Mouse (Mus musculus) right cerebral cortex, adult 18-20 months (tissue): ENCODE data around the gene Nme7.

Experiments
- DNase-seq: peaks from one replicate; pipeline ENCODE4 v3.0.0; 2022; ENCODE audit warnings: mixed read lengths

The Nme7 gene

GRCm38 (mm10) chr1:164440230-164440629 is 136.3 kb downstream of the Nme7 start:
- no peak for DNase-seq

- DNase-seq = no peak
Observed at GRCm38 (mm10) chr1:164440708-164441407, 136.9 kb downstream of the Nme7 start.

DNA sequence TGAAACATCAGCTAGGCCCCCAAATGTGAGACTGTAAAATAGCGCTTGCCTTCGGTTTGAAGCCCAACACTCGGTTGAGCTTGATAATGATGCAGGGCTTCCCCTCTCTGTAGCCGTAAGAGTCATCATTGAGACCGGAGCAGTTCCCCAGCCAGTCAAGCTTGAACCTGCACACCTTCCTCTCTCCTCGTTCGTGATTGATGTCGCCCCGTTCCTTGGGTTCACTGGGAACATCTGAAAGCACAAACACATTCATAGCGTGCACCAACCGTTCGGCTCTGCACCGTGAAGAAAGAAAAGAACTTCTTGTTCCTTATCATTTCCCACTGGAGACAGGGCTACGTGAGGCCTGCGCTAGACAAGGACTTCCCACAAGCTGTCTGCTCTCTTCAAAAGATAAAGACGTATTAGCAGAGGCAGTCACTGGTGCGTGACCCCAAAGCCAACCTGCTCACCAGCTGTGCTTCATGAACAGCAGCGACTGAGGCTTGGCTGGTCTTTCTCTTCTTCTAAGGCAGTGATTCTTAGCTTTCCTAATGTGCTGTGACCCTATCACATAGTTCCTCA is 137.6 kb downstream of the Nme7 start:
- DNase-seq = no peak

DNA sequence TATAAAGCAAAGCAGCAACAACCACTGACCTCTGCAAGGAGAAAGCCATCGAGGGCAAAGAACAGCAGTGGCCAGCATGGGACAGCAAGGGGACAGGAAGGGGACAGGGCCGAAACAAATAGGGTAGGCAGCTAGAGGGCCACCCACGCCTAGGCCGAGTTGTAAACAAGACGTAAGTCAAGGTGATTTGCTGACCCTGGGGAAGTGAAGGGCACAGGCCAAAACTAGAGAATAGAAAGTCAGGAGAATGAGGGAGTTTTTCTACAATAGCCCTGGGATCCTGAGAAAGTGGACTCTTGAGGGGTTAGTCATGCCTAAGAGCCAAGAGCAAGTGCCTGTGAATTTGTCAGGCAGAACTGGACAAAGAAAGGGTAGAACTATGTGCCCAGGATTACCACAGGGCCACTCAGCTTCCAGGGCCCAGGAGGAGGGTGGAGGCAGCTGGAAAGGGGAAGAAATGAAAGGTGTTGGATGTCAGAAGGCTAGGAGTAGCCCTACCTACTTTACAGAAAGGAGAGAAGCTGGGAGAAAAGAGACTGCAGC is 141.8 kb downstream of the Nme7 start:
- DNase-seq = no peak

- DNase-seq = no peak
Observed at GRCm38 (mm10) chr1:164446535-164446934, 142.6 kb downstream of the Nme7 start.

GRCm38 (mm10) chr1:164447521-164447920 is 143.6 kb downstream of the Nme7 start:
- DNase-seq = no peak

GRCm38 (mm10) chr1:164449626-164450025 is 145.7 kb downstream of the Nme7 start:
- DNase-seq = no peak

DNA sequence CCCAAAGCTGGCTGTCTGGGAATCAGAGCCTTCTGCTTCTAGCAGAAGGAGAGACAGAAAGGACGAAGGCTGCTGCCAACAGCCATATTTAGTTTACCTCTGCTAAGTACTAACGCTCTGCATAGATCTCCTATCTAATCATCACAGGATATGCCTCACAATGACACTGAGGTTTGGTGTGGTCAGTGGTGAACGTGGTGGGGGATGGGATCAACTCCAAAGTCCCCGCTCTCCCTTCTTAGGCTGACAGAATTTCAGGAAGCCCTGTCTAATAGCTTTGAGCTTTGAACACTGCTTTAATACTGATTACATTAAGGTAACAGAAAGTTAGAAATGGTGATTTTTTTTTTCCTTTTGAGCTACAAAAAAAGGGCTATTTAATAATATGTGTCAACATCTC is 146.3 kb downstream of the Nme7 start:
- DNase-seq = no peak

- DNase-seq = no peak
Observed at GRCm38 (mm10) chr1:164450644-164451043, 146.7 kb downstream of the Nme7 start.

DNA sequence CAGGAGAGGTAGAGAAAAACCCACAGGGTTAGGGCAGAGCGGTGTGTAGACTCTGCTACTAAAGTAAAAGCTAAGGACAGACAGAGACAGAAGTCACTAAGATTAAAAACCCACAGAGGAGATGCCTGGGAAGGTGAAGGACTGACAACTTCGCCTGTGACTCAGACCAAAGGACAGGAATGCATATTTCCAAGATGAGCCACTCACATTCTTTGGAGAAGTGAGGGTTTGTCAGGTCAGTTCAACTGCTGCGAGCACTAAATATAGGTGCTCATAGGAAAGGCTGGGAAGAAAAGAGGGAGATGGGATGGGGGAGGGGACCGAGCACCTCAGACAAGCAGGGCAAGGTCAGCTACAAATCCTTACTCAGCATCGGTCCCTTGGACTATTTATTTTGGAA is 147.4 kb downstream of the Nme7 start:
- no peak for DNase-seq

DNA sequence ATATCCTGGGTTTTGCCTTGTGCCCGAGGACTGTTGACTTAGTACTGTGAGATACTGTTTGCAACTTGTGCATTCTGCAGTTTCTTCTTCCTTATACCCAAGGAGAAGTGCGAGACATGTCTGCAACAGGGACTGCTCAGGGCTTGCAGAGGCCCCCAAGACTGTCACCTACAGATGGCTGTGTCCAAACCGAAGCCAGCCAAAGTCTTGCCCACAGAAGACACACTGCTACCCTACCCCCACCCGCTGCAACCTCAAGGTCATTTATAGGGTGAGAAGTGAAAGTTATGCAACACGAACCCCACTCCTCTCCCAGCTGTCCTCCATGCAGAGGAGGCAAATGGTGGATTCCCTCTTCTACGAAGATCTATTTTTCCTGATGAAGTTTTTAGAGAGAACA is 148.7 kb downstream of the Nme7 start:
- DNase-seq = no peak

GRCm38 (mm10) chr1:164453146-164453545 is 149.2 kb downstream of the Nme7 start:
- no peak for DNase-seq

DNA sequence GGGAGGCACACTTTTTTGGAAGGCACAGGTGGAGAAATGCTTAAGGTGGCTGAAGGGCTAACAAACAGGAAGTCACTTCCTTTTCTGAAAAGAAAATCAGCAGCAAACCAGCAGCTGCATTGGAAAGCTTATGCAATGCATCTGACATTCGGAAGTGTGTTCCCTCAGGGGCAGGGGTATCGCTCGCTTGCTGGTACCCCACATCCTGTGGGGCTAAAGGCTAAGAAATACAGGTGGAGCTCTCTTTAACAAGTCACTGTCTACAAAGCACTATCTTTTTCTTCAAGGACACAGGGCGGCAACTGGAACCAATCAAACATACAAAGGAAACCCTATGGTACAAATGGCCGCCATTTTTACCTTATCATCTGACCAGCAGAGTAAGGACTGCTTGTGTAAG is 149.8 kb downstream of the Nme7 start:
- DNase-seq = no peak

- DNase-seq = peak; percentile 84
Observed at GRCm38 (mm10) chr1:164454747-164455400, 151.0 kb downstream of the Nme7 start.

DNA sequence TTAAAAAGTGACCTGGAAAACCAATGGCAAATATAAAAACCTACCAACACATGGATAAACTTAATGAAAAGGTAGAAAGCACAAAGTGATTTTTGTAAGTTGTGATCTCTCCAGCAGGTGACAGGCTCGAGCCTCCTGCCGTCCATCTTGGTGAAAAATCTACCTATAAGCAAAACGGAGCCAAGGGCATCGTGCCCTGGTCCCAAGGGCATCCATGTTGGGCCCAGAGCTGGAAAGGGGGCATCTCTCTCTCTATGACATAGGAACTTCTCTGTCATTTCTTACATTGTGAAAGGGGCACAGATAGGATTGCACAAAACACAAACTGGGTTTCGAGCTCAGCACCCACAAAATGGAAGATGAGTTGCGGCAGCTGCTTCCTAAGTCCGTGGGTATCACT is 151.7 kb downstream of the Nme7 start:
- no peak for DNase-seq

DNA sequence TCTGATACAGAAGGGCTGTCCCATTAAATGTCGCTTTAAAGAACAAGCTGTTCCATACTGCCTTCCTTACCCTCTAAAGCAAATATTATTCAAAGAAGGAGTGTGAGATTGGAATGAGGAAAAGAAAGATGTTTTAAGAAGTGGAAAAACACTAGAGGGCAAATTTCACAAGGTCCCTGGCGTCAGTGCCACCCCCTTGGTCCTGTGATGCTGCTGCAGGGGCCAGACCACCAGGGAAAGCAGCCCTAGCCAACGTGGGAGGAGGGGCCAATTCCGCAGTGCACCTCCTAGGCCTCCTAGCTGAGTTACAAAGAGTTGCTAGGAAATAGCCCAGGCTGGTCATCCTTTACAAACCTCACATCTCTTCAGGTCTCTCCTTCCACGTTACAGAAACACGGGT is 152.1 kb downstream of the Nme7 start:
- DNase-seq = no peak

DNA sequence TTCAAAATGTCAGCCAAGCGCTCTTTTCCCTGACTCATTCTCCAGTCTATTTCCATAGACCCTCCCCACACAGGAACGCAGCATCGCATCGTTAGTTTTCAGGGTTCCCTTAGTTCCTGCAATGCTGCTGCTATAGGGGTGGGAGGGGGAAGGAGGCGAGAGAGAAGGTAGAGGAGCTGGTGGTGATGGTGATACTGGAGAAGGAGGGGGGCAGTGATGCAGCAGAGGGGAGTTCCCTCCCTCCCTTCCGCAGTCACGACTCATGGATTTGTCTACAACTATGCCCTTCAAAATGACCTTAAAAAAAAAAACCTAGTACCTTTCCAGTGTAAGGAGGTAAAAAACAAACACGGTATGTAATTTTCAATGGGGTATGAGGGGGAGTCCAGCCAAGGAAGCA is 152.8 kb downstream of the Nme7 start:
- peak; percentile 68 for DNase-seq

DNA sequence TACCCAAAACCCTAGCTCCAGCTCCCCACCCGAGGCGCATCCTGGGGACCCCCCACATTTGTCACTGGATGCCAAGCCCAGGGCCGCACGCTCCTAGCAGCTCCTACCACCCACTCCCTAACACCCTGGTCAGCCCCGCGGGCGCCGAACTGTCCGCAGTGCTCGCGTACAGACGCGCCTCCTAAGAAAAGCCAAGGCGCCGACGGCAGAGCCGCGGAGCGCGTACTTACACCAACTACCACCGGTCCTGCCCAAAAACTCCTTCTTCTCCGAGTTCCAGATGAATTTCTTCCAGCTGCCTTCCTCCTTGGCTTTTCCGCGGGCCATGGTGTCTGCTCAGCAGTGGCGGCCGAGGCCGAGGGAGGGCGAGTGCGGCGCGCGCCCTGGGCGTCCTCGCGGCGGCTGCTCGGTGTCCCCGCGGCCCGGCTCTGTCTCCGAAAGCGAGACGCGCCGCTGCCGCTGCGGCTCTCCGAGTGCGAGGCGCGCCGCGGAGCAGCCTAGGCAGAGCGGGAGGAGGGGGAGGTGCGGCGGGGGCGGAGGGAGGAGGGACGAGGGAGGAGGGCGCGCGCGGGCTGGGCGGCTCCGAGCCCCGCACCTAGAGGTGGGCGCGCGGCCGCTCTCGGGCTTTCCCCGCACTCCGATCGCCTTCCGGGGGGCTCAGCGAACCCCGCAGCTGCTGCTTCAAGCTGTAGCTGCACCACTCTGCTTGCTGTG is 153.8 kb downstream of the Nme7 start:
- DNase-seq = no peak

GRCm38 (mm10) chr1:164458245-164458613 is 154.3 kb downstream of the Nme7 start, which contains the start of gene Atp1b1:
Gene Atp1b1, minus strand, starts transcription at chr1:164458355.
- peak; percentile 94 for DNase-seq

GRCm38 (mm10) chr1:164458621-164459051 is 154.7 kb downstream of the Nme7 start:
- peak; percentile 64 for DNase-seq

GRCm38 (mm10) chr1:164459127-164459905 is 155.4 kb downstream of the Nme7 start:
- DNase-seq = no peak

- no peak for DNase-seq
Observed at GRCm38 (mm10) chr1:164460921-164461697, 157.2 kb downstream of the Nme7 start.
